In the genomic region with DNA sequence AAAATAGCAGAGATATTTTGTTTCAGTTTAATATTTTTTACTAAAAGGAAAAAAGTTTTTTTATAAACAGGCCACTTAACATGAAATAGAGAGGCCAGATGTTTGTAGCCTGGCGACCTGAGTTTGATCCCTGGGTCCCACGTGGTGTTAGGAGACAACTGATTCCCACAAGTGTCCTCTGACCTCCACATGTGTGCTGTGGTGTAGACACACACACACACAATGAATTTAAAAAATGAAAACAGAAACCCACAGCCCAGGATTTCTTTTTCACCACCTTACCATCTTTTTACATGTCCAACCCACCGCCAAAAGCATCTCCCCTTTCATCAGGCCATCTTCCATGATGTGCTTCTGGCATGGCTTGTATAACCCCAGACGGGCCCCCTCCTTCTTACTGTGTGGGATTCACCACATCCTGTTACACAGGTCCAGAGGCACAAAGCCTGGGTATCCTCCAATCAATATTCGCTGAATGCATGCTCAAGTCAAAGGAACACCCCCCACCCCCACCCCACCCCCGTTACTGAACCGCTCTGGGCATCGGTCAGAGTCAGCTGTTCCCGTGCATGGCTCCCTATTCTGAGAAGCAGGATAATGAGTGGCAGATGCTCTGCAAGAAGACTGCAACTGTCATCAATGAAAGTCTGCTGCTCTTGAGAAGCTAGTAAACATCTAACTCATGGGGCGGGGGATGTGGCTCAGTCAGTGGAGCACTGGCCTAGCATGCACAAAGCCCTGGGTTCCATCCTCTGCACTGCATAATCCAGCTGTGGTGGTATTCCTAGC, we compare ENCODE assay signal across 9 mouse cellular contexts. TPM values are rescaled to one million over a fixed set of nuclear protein-coding genes. Genes with fewer than 3 reads are reported as not detected.
DNase-seq lines count a peak whose midpoint lies in the region; ATAC-seq lines count a peak whose summit lies in the region.
"Had no signal": no experiment of that assay in that cellular context is flagged by ENCODE, and none has a peak within 500 bp of the region (broad histone marks: within the 10 kb centered on the region; RNA-seq: fewer than 3 reads in every experiment).

No protein-coding gene starts in this region.

- no peaks in the 10 kb centered on the region for H3K36me3 ChIP-seq in heart, embryonic 15.5 days
- no peaks in the 10 kb centered on the region for H3K36me3 ChIP-seq in embryonic facial prominence, embryonic 12.5 days

- H3K4me2 ChIP-seq in heart, embryonic 15.5 days, result no peak overlapping the region
- no peak overlapping the region for H3K4me2 ChIP-seq in embryonic facial prominence, embryonic 12.5 days (replicated peaks)

- H3K27me3 ChIP-seq in heart, embryonic 15.5 days, result no peaks in the 10 kb centered on the region
- H3K27me3 ChIP-seq in embryonic facial prominence, embryonic 12.5 days, result no peaks in the 10 kb centered on the region
- H3K27me3 ChIP-seq: Patski had no signal

- DNase-seq in heart, postnatal 4 days, result no peak
- peak; percentile 43 to 50 for DNase-seq in B cell, adult 2 months
- DNase-seq in right cerebral cortex, adult 18-20 months, result no peak
- DNase-seq in heart, adult 11 months, result no peak
- no peak for DNase-seq in cerebellum, postnatal 10 days

- 64% methylated on average over 10 of the region's 10 CpGs for whole genome bisulfite sequencing in heart, embryonic 15.5 days
- 40% methylated on average over 10 of the region's 10 CpGs for WGBS in embryonic facial prominence, embryonic 12.5 days

- H3K9me3 ChIP-seq in heart, embryonic 15.5 days (replicated peaks), result no peaks in the 10 kb centered on the region
- H3K9me3 ChIP-seq in embryonic facial prominence, embryonic 12.5 days, result no peaks in the 10 kb centered on the region

- H3K9ac ChIP-seq in heart, embryonic 15.5 days, result no peak overlapping the region
- no peak overlapping the region for H3K9ac ChIP-seq in embryonic facial prominence, embryonic 12.5 days

- no peak for ATAC-seq in heart, embryonic 15.5 days (replicated peaks; ENCODE audit: insufficient number of reproducible peaks, insufficient read depth, low FRiP score, low read depth)
- peak; percentile 65; the same call in 1 of the 2 replicates for ATAC-seq in embryonic facial prominence, embryonic 12.5 days (ENCODE audit: insufficient number of reproducible peaks, insufficient read depth, low FRiP score, low TSS enrichment)
- peak; percentile 43; the same call in 1 of the 2 replicates for ATAC-seq in megakaryocyte, adult 5-6 weeks (ENCODE audit: poor library complexity, severe bottlenecking)
- ATAC-seq: Patski had no signal

- peak overlapping the region; percentile 36; the same call in 1 of the 2 replicates for H3K27ac ChIP-seq in heart, embryonic 15.5 days
- peak overlapping the region; percentile 61 for H3K27ac ChIP-seq in embryonic facial prominence, embryonic 12.5 days

- H3K4me1 ChIP-seq in heart, embryonic 15.5 days (replicated peaks), result peaks cover 41% of the 10 kb centered on the region
- peaks cover 20% of the 10 kb centered on the region for H3K4me1 ChIP-seq in embryonic facial prominence, embryonic 12.5 days

- H3K4me3 ChIP-seq in heart, embryonic 15.5 days, result no peak overlapping the region
- H3K4me3 ChIP-seq in embryonic facial prominence, embryonic 12.5 days, result no peak overlapping the region

RNA-seq across cellular contexts. Expression of gene Fnbp1, which starts 25.7 kb away (rescaled TPM):
- 16.0 and 21.8 TPM in 2 replicates for polyA plus RNA-seq in heart, embryonic 15.5 days (2015; fragmentation: Nextera tagmentation; extraction: Ambion mirVana)
- 10 to 100 TPM; 52.9 to 59.1 TPM for total RNA-seq in heart, postnatal 4 days (2021)
- polyA plus RNA-seq in embryonic facial prominence, embryonic 12.5 days (2016; fragmentation: Nextera tagmentation; extraction: Ambion mirVana), result 24.0 and 26.3 TPM in 2 replicates
- 62.0 and 64.1 TPM in 2 replicates for total RNA-seq in megakaryocyte, adult 5-6 weeks (2015)
- total RNA-seq in megakaryocyte, adult 5-6 weeks (2017), result 39.0 and 48.7 TPM in 2 replicates

RNA-seq across cellular contexts. Expression of gene Gpr107, which starts 36.0 kb away (rescaled TPM):
- 26.4 and 31.0 TPM in 2 replicates for polyA plus RNA-seq in heart, embryonic 15.5 days (2015; fragmentation: Nextera tagmentation; extraction: Ambion mirVana)
- 10 to 100 TPM; 41.6 to 43.0 TPM for total RNA-seq in heart, postnatal 4 days (2021)
- polyA plus RNA-seq in embryonic facial prominence, embryonic 12.5 days (2016; fragmentation: Nextera tagmentation; extraction: Ambion mirVana), result 37.5 and 41.1 TPM in 2 replicates
- 22.1 and 22.2 TPM in 2 replicates for total RNA-seq in megakaryocyte, adult 5-6 weeks (2015)
- 29.2 and 32.1 TPM in 2 replicates for total RNA-seq in megakaryocyte, adult 5-6 weeks (2017)

Comparison
In these comparisons a context has a peak if more than half of its experiments do, and no peak if none do; other contexts are left out.
1. DNase-seq: peak in B cell, adult 2 months (2 of 2); none in heart, postnatal 4 days (single experiment), right cerebral cortex, adult 18-20 months (single experiment), heart, adult 11 months (single experiment) and cerebellum, postnatal 10 days (0 of 2).